Mouse (Mus musculus) lung, adult 18-20 months (tissue): ENCODE results near the gene Kat2a.
"Not testable (repeated sequence)": the region's sequence is repeated elsewhere in the genome, so short reads cannot be mapped to it uniquely, and the experiment has no call there.

Experiments used
- DNase-seq, 2 experiments: peaks; one replicate each; pipeline ENCODE4 v3.0.0; 2022; ENCODE audit warnings: mixed read lengths in 2 of 2

Gene Kat2a

GRCm38 (mm10) chr11:100659806-100660205 is 52.5 kb downstream of the Kat2a start:
- no peak for DNase-seq

- no peak for DNase-seq
Observed at GRCm38 (mm10) chr11:100656458-100656857, 55.8 kb downstream of the Kat2a start.

- not testable (repeated sequence) for DNase-seq
Observed at GRCm38 (mm10) chr11:100655589-100655988, 56.7 kb downstream of the Kat2a start.
